Mouse (Mus musculus) CH12.LX (cell line): ENCODE results near the gene Fam189a2. TPM values are rescaled to one million over a fixed set of nuclear protein-coding genes. Genes with fewer than 3 reads are reported as not detected.

Source experiments
- DNase-seq: peaks from one replicate; pipeline ENCODE4 v3.0.0-alpha.2; 2013; ENCODE audit errors: extremely low read depth
- H3K27ac ChIP-seq: 2 replicates; pipeline ENCODE4 v1.5.1; 2012; ENCODE audit warnings: low read depth, mild to moderate bottlenecking, control low read depth, moderate library complexity; ENCODE audit not compliant: insufficient read depth
- H3K27me3 ChIP-seq: replicated peaks from 2 replicates; pipeline ENCODE3; 2012; ENCODE audit warnings: inconsistent platforms
- H3K36me3 ChIP-seq, 2 experiments: replicated peaks in 1 of 2; 2 replicates each; pipeline versions ENCODE3 to v1.6.1; 2012; ENCODE audit warnings: inconsistent platforms in 1 of 2, low read length in 1 of 2, mild to moderate bottlenecking in 1 of 2, mixed read lengths in 1 of 2, moderate library complexity in 1 of 2; ENCODE audit not compliant: control insufficient read depth in 1 of 2, insufficient read depth in 1 of 2
- H3K4me1 ChIP-seq, 2 experiments: 2 replicates each; pipeline ENCODE4 v1.6.1; 2012; ENCODE audit warnings: inconsistent platforms in 1 of 2, moderate library complexity in 1 of 2; ENCODE audit not compliant: insufficient read depth in 2 of 2, control insufficient read depth in 1 of 2
- H3K4me2 ChIP-seq: 2 replicates; pipeline ENCODE4 v1.6.1; 2012; ENCODE audit warnings: low read depth, mild to moderate bottlenecking, control low read depth; ENCODE audit not compliant: poor library complexity, insufficient read depth, severe bottlenecking
- H3K4me3 ChIP-seq, 3 experiments: fragments of 150-350 bp in 1 of 3; sonication (generic) in 1 of 3; replicated peaks in 1 of 3; 2 replicates each; pipeline versions ENCODE3 to v1.5.1; 2011 to 2012; ENCODE audit warnings: low read depth in 2 of 3, low read length in 2 of 3, mild to moderate bottlenecking in 2 of 3, moderate library complexity in 2 of 3, control low read depth in 1 of 3, improper control_type of control experiment in 1 of 3, inconsistent platforms in 1 of 3, mixed read lengths in 1 of 3; ENCODE audit not compliant: poor library complexity in 1 of 3
- H3K79me2 ChIP-seq: replicated peaks from 2 replicates; pipeline ENCODE4 v1.6.1; 2012; ENCODE audit warnings: mild to moderate bottlenecking, moderate library complexity; ENCODE audit not compliant: control insufficient read depth, poor library complexity, insufficient read depth, severe bottlenecking; ENCODE audit errors: extremely low read depth
- H3K9ac ChIP-seq: 2 replicates; pipeline ENCODE4 v1.6.1; 2012; ENCODE audit warnings: low read depth, mild to moderate bottlenecking, control low read depth, moderate library complexity; ENCODE audit not compliant: insufficient read depth
- H3K9me3 ChIP-seq: replicated peaks from 2 replicates; pipeline ENCODE3; 2012; ENCODE audit warnings: low read length, inconsistent platforms, mixed read lengths
- CHD1 ChIP-seq: IDR thresholded peaks from 2 replicates; pipeline ENCODE4 v1.6.1; 2012; ENCODE audit warnings: low read depth, low read length, improper control_type of control experiment, inconsistent platforms
- CTCF ChIP-seq, 2 experiments: IDR thresholded peaks in 1 of 2; conservative IDR thresholded peaks in 1 of 2; 2 replicates each; pipeline ENCODE4 v1.5.1; 2011 to 2012; ENCODE audit warnings: low read depth in 2 of 2, low read length in 2 of 2, improper control_type of control experiment in 1 of 2, inconsistent platforms in 1 of 2, mild to moderate bottlenecking in 1 of 2, moderate library complexity in 1 of 2
- ELF1 ChIP-seq: IDR thresholded peaks from 2 replicates; pipeline ENCODE4 v1.6.1; 2014; ENCODE audit warnings: low read depth, mild to moderate bottlenecking, inconsistent platforms, low read length, improper control_type of control experiment
- ETS1 ChIP-seq: conservative IDR thresholded peaks from 2 replicates; pipeline ENCODE4 v1.6.1; 2012; ENCODE audit warnings: low read depth, mild to moderate bottlenecking, inconsistent platforms, low read length, improper control_type of control experiment, moderate library complexity
- HCFC1 ChIP-seq: IDR thresholded peaks from 2 replicates; pipeline ENCODE4 v1.6.1; 2012; ENCODE audit warnings: low read depth, mild to moderate bottlenecking, inconsistent platforms, low read length, improper control_type of control experiment
- IRF4 ChIP-seq: IDR thresholded peaks from 2 replicates; pipeline ENCODE4 v1.6.1; 2014; ENCODE audit warnings: low read depth, mild to moderate bottlenecking, inconsistent platforms, low read length, improper control_type of control experiment
- MAZ ChIP-seq: IDR thresholded peaks from 2 replicates; pipeline ENCODE4 v1.6.1; 2012; ENCODE audit warnings: low read depth, mild to moderate bottlenecking, inconsistent platforms, low read length, improper control_type of control experiment, moderate library complexity
- NELFE ChIP-seq: IDR thresholded peaks from 2 replicates; pipeline ENCODE4 v1.6.1; 2011; ENCODE audit warnings: low read depth, low read length, improper control_type of control experiment
- POLR2A ChIP-seq: IDR thresholded peaks from 2 replicates; pipeline ENCODE4 v1.6.1; 2011; ENCODE audit warnings: low read depth, mild to moderate bottlenecking, improper control_type of control experiment, low read length
- RAD21 ChIP-seq: IDR thresholded peaks from 2 replicates; pipeline ENCODE4 v1.6.1; 2011; ENCODE audit warnings: low read depth, mild to moderate bottlenecking, low read length, improper control_type of control experiment, moderate library complexity
- SIN3A ChIP-seq: IDR thresholded peaks from 2 replicates; pipeline ENCODE4 v1.6.1; 2012; ENCODE audit warnings: low read length, improper control_type of control experiment, inconsistent platforms
- SMC3 ChIP-seq: IDR thresholded peaks from 2 replicates; pipeline ENCODE4 v1.6.1; 2011; ENCODE audit warnings: low read depth, low read length, improper control_type of control experiment
- TBP ChIP-seq: conservative IDR thresholded peaks from 2 replicates; pipeline ENCODE4 v1.6.1; 2011; ENCODE audit warnings: low read depth, low read length, improper control_type of control experiment
- UBTF ChIP-seq: IDR thresholded peaks from 2 replicates; pipeline ENCODE4 v1.6.1; 2012; ENCODE audit warnings: low read depth, mild to moderate bottlenecking, inconsistent platforms, low read length, improper control_type of control experiment, moderate library complexity
- ZC3H11A ChIP-seq: IDR thresholded peaks from 2 replicates; pipeline ENCODE4 v1.6.1; 2012; ENCODE audit warnings: low read depth, mild to moderate bottlenecking, inconsistent platforms, low read length, improper control_type of control experiment
- ZMIZ1 ChIP-seq: IDR thresholded peaks from 2 replicates; pipeline ENCODE4 v1.6.1; 2012; ENCODE audit warnings: low read depth, mild to moderate bottlenecking, inconsistent platforms, low read length, improper control_type of control experiment
- dilution Hi-C: fragments of 300-500 bp; cut with MboI; formaldehyde crosslinking; loops from 2 replicates; pipeline ENCODE4 v1.14.3; 2020; ENCODE audit warnings: low sequenced_read_pairs; ENCODE audit not compliant: extremely low pct_unique_long_range_greater_than_20kb, extremely low pct_ligation_motif_present
- in situ Hi-C: fragments of 300-500 bp; cut with MboI; formaldehyde crosslinking; loops from 3 replicates; pipeline ENCODE4 v1.14.3; 2019; ENCODE audit warnings: low sequenced_read_pairs, low pct_ligation_motif_present, low pct_unique_long_range_greater_than_20kb, mixed read lengths
- polyA plus RNA-seq: library from polyadenylated mRNA; unstranded; fragments of >175 nt; gene quantifications from 2 replicates; pipeline ENCODE4 v1.2.1, GENCODE M21; 2012; ENCODE audit warnings: low read depth; ENCODE audit not compliant: insufficient read length
- total RNA-seq, 2 experiments: library from RNA; depleted of rRNA; stranded (reverse); fragments of 300-350 nt in 1 of 2; fragments of >200 nt in 1 of 2; gene quantifications; 2 replicates each; pipeline ENCODE4 v1.2.3; 2012 to 2014

Fam189a2 gene
- total and polyA plus RNA-seq, 3 experiments = not detected

GRCm38 (mm10) chr19:23961516-23961915 lies 69.3 kb downstream of the Fam189a2 start:
- Histone ChIP-seq H3K79me2 (no peaks in the 10 kb centered on the region), H3K4me1 (no peaks in the 10 kb centered on the region), H3K27me3 (no peaks in the 10 kb centered on the region), H3K4me2 (no peak overlapping the region), H3K36me3 (no peaks in the 10 kb centered on the region), H3K9me3 (no peaks in the 10 kb centered on the region)
- dilution Hi-C loops = no loop called here
- DNase-seq = peak; percentile 66
- TF ChIP-seq RAD21 (peak; percentile 98), ZMIZ1 (no peak), CHD1 (no peak), UBTF (no peak), CTCF (conservative IDR thresholded peaks at IDR 0.05 in 1 of 2, IDR thresholded peaks at IDR 0.05 in 1 of 2; ENCODE audit: low read depth in 2 of 2, low read length in 2 of 2) (peak; percentile 80 to 95), MAZ (no peak), NELFE (no peak; the same call in 1 of the 2 replicates), ZC3H11A (peak; percentile 44; the same call in 1 of the 2 replicates), SMC3 (peak; percentile 85), SIN3A (no peak)
- TF ChIP-seq, all 38 proteins: peak for 4
- no peak overlapping the region for H3K27ac ChIP-seq
- H3K4me3 ChIP-seq = no peak overlapping the region
- in situ Hi-C loops = no loop called here
- no peak overlapping the region for H3K9ac ChIP-seq

GRCm38 (mm10) chr19:23960831-23961447 lies 69.9 kb downstream of the Fam189a2 start:
- no peaks in the 10 kb centered on the region for H3K4me1 ChIP-seq
- H3K36me3 ChIP-seq = no peaks in the 10 kb centered on the region
- H3K4me3 ChIP-seq = no peak overlapping the region
- in situ Hi-C loops = no loop called here
- DNase-seq = no peak
- no peak overlapping the region for H3K4me2 ChIP-seq
- dilution Hi-C loops = no loop called here
- no peak for TF ChIP-seq IRF4
- TF ChIP-seq POLR2A = no peak
- TF ChIP-seq ELF1 = no peak
- TF ChIP-seq HCFC1 = no peak
- no peak for TF ChIP-seq CHD1
- TF ChIP-seq MAZ = no peak
- no peak for TF ChIP-seq UBTF
- no peak for TF ChIP-seq CTCF (conservative IDR thresholded peaks at IDR 0.05 in 1 of 2, IDR thresholded peaks at IDR 0.05 in 1 of 2; ENCODE audit: low read depth in 2 of 2, low read length in 2 of 2)
- no peak for TF ChIP-seq ETS1
- TF ChIP-seq TBP = no peak
- H3K27me3 ChIP-seq = no peaks in the 10 kb centered on the region
- no peak overlapping the region for H3K9ac ChIP-seq
- H3K9me3 ChIP-seq = no peaks in the 10 kb centered on the region
- H3K27ac ChIP-seq = no peak overlapping the region
- H3K79me2 ChIP-seq = no peaks in the 10 kb centered on the region
